Mouse (Mus musculus): Measurements from ENCODE around the gene Umad1. TPM values are rescaled to one million over a fixed set of nuclear protein-coding genes. Genes with fewer than 3 reads are reported as not detected.

Umad1 gene
- polyA plus RNA-seq, 1 experiment from 2014 or later, result 24.8 TPM

DNA sequence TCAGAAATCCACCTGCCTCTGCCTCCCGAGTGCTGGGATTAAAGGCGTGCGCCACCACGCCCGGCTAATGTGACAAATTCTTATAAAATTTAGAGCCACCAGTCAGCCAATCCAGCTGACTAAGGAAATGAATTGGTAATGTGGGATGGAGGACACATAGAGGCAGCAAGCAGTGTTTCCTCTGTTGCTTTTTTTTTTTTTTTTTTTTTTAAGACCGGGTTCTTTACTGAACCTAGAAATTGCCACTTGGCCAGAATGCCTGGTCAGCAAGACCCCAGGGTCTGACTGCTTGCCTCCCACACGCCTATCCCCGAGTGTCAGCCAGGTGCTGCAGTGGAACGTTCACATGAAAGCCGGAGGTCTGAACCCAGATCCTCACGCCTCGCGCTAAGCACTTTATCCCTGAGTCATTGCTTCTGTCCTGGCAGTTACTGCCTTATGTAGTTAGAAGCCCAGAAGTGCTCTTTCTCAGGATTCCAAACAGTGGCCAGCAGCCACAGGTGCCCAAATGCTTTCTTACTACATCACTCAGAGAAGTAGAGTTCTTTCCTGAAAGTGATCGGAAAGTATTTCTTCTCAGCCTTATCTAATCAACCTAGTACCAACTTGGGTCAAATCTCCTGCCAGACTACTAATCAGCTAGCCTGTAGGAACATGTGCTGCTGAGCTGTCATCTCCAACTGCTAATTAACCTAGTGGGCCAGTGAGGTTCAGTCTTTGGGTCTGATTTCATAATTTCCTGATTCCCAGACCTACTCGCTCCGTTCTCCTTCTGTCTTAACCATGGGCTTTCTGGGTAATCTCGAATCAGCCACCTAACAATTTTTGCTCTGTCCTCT is 225.6 kb downstream of the Umad1 start:
- H3K36me3 ChIP-seq, result no peaks in the 10 kb centered on the region
- DNase-seq (ENCODE audit: low spot score), result no peak
- 74% methylated on average over 17 of the region's 17 CpGs for WGBS
- no peaks in the 10 kb centered on the region for H3K27me3 ChIP-seq (ENCODE audit: insufficient read depth, poor library complexity, severe bottlenecking)
- H3K4me1 ChIP-seq, result peaks cover 24% of the 10 kb centered on the region; the same call in 1 of the 2 replicates
- no peak overlapping the region for H3K4me3 ChIP-seq
- no peaks in the 10 kb centered on the region for H3K9me3 ChIP-seq
- no peak overlapping the region for H3K27ac ChIP-seq

DNA sequence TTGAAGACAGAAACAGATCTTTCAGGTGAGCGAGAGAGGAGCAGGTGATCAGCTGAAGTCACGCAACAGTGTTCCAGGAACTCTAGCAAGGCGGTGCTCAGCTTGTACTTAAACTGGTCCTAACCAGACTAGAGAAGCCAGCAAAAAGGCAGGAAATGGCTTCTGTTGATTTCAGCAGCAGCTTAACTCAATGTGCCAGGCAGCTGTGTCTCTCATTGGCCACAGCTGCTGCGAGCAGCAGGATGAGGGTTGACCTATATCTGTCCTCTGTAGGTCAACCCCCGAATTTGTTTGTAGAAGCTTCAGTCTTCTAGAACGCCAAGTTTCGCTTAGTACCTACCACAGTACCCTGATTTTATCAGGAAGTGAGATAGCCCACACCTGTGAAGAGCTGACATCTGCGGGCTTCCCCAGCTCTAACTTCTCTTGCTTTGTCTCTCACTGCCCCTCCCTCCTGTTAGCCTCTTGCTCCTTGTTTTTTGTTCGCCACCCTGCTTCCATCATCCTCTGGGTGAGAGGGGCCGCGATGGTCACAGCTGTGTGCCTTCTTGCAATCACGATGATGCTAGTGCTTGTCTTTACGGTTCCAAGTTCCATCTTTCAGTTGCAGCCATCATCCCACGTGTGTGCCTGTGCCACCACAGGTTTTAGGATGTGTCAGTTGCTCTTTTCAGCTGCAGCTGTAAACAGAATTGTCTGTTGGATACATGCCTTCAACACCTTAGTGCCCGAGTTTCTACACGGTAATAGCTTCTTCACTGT is 226.5 kb downstream of the Umad1 start:
- DNase-seq (ENCODE audit: low spot score), result no peak
- Histone ChIP-seq H3K27ac (peak overlapping the region; percentile 60; the same call in 1 of the 2 replicates), H3K27me3 (ENCODE audit: insufficient read depth, poor library complexity, severe bottlenecking) (no peaks in the 10 kb centered on the region), H3K9me3 (no peaks in the 10 kb centered on the region), H3K4me1 (peaks cover 24% of the 10 kb centered on the region; the same call in 1 of the 2 replicates), H3K36me3 (no peaks in the 10 kb centered on the region), H3K4me3 (no peak overlapping the region)
- 75% methylated on average over 16 of the region's 16 CpGs for WGBS

DNA sequence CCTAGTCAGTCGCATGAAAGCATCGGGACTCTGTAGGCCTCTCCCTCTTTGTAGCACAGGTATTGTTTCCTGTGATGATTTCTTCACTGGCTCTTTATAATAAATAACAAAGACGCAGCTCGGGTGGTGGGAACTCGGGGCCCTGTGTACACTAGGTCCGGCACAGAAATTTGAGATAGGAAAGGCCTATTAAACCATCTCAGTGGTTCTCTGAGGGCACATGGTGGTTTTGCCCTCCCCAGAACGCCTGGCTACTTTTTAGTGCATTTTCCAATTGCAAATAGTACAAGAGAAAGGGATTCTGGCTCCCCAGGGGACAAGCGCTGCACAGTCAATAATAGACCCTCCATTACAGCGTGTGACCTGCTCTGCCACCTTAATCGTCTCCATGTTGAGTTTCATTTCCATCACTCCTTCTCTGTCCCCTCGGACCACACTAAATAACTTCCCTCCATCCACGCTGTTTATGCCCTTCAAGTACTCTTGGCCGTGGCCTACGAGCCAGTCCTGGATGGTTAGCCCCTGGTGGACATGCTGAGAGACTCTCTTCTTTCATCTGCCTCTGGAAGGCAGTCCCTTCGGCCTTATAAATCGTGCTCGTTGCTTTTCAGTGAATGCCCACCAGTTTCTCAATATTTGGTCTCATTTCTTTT is 227.4 kb downstream of the Umad1 start:
- no peak for DNase-seq (ENCODE audit: low spot score)
- Histone ChIP-seq H3K9me3 (no peaks in the 10 kb centered on the region), H3K27ac (no peak overlapping the region), H3K4me1 (peaks cover 24% of the 10 kb centered on the region; the same call in 1 of the 2 replicates), H3K36me3 (no peaks in the 10 kb centered on the region), H3K4me3 (no peak overlapping the region), H3K27me3 (ENCODE audit: insufficient read depth, poor library complexity, severe bottlenecking) (no peaks in the 10 kb centered on the region)
- WGBS, result 89% methylated on average over 17 of the region's 17 CpGs

DNA sequence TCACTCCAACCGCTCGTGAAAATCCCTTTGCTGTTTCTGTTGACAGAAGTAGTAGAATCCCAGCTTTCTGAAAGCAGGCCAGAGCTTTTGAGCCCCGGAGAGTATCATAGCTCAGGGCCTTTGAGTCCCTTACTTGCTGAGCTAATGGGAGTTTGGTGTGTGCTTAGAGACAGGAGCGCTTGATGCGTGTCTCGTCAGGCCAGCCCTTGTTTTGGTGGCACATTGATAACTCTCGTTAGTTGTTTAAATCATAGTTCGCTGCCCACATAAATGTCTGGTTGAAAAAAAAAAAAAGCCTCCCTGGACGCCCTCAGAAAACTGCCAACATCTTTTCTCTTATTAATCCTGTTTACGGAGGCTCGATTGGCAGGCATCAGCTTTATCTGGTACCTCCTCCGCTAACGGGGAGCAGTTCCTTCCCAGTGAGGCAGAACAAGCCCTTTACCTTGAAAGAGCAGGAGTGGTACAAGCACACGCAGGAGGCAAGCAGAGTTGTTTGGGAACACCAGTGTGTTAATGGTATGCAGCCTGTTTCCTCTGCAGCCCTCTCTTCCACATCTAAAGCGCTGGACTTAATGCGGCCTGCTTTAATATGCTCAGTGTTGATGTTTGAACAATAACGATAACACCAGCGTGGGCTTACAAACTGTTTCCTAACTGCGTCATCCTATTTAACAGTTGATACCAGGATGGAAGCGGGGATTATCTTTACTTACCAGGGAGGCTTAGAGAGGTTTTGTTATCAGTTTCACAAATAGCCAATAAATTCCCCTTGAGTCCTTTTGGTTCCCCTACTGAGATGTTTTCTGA is 228.2 kb downstream of the Umad1 start:
- Histone ChIP-seq H3K9me3 (no peaks in the 10 kb centered on the region), H3K27me3 (ENCODE audit: insufficient read depth, poor library complexity, severe bottlenecking) (no peaks in the 10 kb centered on the region), H3K27ac (no peak overlapping the region), H3K4me1 (peaks cover 24% of the 10 kb centered on the region; the same call in 1 of the 2 replicates), H3K36me3 (no peaks in the 10 kb centered on the region), H3K4me3 (no peak overlapping the region)
- DNase-seq (ENCODE audit: low spot score), result no peak
- 45% methylated on average over 20 of the region's 20 CpGs for WGBS

DNA sequence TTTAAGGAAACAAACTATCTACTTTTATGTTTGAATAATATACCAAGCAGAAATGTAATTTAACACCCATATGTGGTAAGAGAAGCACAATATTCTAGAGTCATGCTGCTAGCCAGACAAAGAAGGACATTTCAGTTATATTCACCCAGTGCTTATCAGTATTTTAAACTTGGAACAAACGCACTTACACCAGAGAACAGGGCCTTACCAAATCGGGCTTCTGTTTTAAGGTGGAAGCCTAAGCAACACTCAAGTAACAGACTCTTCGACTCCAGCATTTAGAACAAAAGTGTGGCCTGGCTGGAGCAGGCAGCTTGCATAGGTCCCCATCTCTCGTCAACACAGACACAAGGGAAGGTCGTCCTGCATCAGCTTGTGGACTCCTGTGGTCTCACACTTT is 229.2 kb downstream of the Umad1 start:
- Histone ChIP-seq H3K4me3 (no peak overlapping the region), H3K36me3 (no peaks in the 10 kb centered on the region), H3K4me1 (peaks cover 24% of the 10 kb centered on the region; the same call in 1 of the 2 replicates), H3K27me3 (ENCODE audit: insufficient read depth, poor library complexity, severe bottlenecking) (no peaks in the 10 kb centered on the region), H3K9me3 (no peaks in the 10 kb centered on the region), H3K27ac (peak overlapping the region; percentile 47; the same call in 1 of the 2 replicates)
- DNase-seq (ENCODE audit: low spot score), result no peak
- WGBS, result 28% methylated on average over 5 of the region's 5 CpGs

DNA sequence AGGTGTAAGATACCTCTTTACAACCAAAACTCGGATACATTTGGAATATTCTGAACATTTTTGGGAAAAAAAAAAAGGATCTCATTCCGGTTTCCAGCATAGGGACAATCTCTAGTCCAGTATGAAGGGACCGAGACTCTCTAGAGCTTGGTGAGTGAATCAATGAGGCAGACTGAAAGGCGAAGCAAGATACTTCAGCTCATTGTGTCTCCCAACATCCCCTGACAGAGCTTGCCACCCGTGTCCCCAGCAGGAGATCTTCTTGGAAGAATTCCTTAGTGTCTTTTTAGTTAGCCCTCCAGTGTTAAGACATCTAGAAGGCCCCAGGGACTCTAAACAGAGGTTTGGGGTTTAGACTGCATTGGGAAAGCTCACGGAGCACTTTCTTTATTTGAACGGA is 230.2 kb downstream of the Umad1 start:
- WGBS, result 79% methylated on average over 7 of the region's 7 CpGs

DNA sequence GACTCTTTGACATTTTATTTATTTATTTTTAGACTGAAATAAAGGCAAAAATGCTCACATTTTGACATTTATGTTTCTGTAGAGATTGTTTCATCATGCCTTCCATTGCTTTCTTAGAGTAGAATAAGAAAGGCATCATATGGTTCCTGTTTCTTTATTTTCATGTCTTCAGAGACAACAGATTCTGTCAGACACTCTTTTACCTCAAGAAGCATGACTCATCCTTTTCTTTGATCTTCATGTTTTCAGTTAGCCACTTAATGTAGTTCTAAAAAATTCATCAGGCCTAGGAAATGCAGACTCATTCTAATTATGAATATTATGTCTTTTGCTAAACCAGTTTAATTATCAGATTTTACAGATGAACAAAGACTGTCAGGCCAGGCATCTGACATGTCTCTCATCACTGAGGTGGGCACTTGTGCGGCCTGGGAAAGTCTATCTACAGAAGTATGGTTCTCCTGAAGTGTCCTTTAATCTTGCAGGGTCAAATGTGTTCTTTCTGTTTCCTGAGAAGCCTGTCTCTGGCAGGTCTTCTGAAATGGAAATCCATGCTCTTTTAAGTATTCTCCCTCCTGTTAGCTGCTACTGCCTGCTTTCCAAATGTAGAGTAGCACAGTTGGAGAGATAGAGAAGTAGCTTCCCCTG is 231.0 kb downstream of the Umad1 start:
- no peak for DNase-seq (ENCODE audit: low spot score)
- no peak overlapping the region for H3K27ac ChIP-seq
- no peak overlapping the region for H3K4me3 ChIP-seq
- 66% methylated on average over 1 of the region's 1 CpGs for WGBS
- no peaks in the 10 kb centered on the region for H3K36me3 ChIP-seq
- peaks cover 19% of the 10 kb centered on the region; the same call in 1 of the 2 replicates for H3K4me1 ChIP-seq
- no peaks in the 10 kb centered on the region for H3K27me3 ChIP-seq (ENCODE audit: insufficient read depth, poor library complexity, severe bottlenecking)
- no peaks in the 10 kb centered on the region for H3K9me3 ChIP-seq

More for the DNA sequence above, 230.2 kb downstream of the Umad1 start:
- Histone ChIP-seq H3K27ac (no peak overlapping the region), H3K4me3 (no peak overlapping the region), H3K36me3 (no peaks in the 10 kb centered on the region), H3K27me3 (ENCODE audit: insufficient read depth, poor library complexity, severe bottlenecking) (no peaks in the 10 kb centered on the region), H3K9me3 (no peaks in the 10 kb centered on the region), H3K4me1 (peaks cover 24% of the 10 kb centered on the region; the same call in 1 of the 2 replicates)
- no peak for DNase-seq (ENCODE audit: low spot score)

DNA sequence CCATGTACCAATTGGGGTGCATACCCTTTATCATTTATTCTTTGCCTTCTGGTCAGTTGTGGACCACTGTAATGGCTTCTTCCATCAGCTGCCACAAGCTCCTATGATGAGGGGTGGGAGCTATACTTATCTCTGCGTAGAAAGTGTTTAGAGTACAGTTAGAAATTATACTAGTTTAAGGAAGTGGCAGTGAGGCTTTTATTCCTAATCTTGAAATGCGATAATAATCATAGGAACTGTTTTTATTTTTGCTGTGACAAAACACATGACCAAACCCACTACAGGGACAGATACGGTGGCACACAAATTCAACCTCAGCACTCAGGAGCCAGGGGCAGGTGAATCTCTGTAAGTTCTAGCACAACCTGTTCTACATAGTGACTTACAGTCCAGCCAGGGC is 233.2 kb downstream of the Umad1 start:
- no peaks in the 10 kb centered on the region for H3K27me3 ChIP-seq (ENCODE audit: insufficient read depth, poor library complexity, severe bottlenecking)
- H3K4me1 ChIP-seq, result peaks cover 12% of the 10 kb centered on the region; the same call in 1 of the 2 replicates
- no peak overlapping the region for H3K4me3 ChIP-seq
- no peak for DNase-seq (ENCODE audit: low spot score)
- 92% methylated on average over 3 of the region's 3 CpGs for WGBS
- no peaks in the 10 kb centered on the region for H3K36me3 ChIP-seq
- no peak overlapping the region for H3K27ac ChIP-seq
- H3K9me3 ChIP-seq, result no peaks in the 10 kb centered on the region

DNA sequence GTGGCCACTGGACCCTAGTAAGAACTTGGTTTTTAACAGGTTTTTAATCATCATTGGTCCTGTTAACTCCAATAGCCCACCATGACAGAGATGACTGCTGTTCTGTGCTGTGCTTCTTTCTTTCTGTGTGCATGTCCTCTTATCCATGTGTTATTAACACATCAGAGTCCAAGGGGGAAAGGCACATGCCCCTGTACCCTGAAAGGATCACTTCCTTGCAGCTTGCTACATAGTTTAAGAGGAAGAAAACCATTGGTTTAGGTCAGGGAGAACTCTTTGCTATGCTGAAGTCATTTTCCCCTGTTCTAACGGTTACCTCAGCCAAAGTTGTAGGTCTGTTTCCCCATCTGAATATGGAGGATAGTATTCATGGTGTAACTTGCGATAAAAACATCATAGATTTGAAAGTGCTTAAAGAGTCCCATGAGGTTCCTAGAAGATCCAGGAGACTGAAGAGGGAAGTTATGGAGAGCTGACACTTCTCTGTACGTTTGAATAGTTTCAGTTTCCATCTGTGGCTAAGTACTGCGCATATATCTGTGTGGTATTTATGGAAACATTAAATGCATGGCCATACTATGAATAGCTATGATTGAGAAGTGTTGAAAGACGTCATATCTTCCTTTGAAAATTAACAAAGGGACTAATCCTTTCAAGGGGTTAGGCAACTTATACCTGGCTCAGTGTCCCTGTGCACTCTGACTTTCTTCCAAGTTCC is 236.2 kb downstream of the Umad1 start:
- Histone ChIP-seq H3K4me1 (no peaks in the 10 kb centered on the region), H3K27ac (no peak overlapping the region), H3K4me3 (no peak overlapping the region), H3K36me3 (no peaks in the 10 kb centered on the region), H3K9me3 (no peaks in the 10 kb centered on the region), H3K27me3 (ENCODE audit: insufficient read depth, poor library complexity, severe bottlenecking) (no peaks in the 10 kb centered on the region)
- 78% methylated on average over 5 of the region's 5 CpGs for WGBS
- DNase-seq (ENCODE audit: low spot score), result no peak

DNA sequence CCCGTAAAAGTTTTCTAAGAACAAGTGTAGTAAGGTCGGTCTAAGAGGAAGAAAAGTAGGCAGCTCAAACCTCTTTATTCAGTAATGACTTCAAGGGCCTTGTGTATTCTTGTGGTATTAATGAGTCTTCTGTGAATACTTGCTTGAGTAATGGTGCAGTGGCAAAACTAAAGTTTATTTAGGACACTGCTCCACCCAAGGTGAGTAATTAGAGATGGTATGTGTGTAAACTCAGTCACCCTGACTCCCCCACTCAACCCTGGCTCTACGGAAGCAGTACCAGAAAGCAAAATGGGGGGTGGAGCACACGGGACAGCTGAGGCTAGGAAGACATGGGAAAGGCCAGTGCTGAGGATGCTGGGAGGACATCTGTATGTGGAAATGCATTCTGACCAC is 236.7 kb downstream of the Umad1 start:
- H3K27me3 ChIP-seq (ENCODE audit: insufficient read depth, poor library complexity, severe bottlenecking), result no peaks in the 10 kb centered on the region
- no peaks in the 10 kb centered on the region for H3K4me1 ChIP-seq
- H3K4me3 ChIP-seq, result no peak overlapping the region
- no peaks in the 10 kb centered on the region for H3K9me3 ChIP-seq
- H3K27ac ChIP-seq, result no peak overlapping the region
- WGBS, result 74% methylated on average over 4 of the region's 4 CpGs
- no peak for DNase-seq (ENCODE audit: low spot score)
- H3K36me3 ChIP-seq, result no peaks in the 10 kb centered on the region

DNA sequence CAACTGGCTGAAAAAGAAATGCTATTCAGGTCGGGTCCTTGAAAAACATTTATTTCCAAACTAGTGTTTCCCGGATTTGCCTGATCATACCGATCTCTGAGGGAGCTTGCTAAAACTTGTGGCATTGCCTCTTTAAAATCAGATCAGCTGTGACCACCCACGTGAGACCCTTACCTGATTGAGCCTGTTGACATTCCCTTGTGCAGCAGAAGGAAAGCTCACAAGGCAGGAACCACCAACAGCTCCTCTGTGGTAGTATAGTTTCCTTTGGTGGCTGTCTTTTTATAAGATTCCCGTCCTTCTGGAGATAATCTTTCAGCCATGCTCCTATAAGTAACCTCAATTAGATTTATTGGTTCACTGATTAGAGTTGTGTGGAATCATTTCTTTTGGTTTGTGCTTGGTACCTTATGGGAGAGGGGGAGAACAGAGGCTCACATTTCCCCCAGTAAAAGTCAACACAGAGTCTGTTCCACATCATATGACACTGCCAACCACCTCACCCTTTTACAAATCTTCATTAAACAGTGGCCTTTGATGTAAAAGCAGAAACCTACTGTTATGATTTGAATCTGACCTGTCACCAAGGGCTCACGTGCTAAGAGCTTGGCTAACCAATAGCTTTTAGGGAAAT is 238.3 kb downstream of the Umad1 start:
- WGBS, result 71% methylated on average over 6 of the region's 6 CpGs
- Histone ChIP-seq H3K4me3 (no peak overlapping the region), H3K27ac (no peak overlapping the region), H3K36me3 (no peaks in the 10 kb centered on the region), H3K9me3 (no peaks in the 10 kb centered on the region), H3K4me1 (no peaks in the 10 kb centered on the region), H3K27me3 (ENCODE audit: insufficient read depth, poor library complexity, severe bottlenecking) (no peaks in the 10 kb centered on the region)
- no peak for DNase-seq (ENCODE audit: low spot score)
